Mouse (Mus musculus) erythroblast, embryonic 14.5 days (primary cell): Measurements from ENCODE around the gene Tlr4.

Source experiments
- GATA1 ChIP-seq: IDR thresholded peaks from 2 replicates; pipeline ENCODE4 v1.6.1; 2012; ENCODE audit warnings: low read length, inconsistent platforms, mixed read lengths
- TAL1 ChIP-seq: IDR thresholded peaks from 3 replicates; pipeline ENCODE4 v1.6.1; 2012; ENCODE audit warnings: low read length, inconsistent platforms, mixed read lengths

- no peak for TF ChIP-seq TAL1
- TF ChIP-seq GATA1: no peak
Measured at GRCm38 (mm10) chr4:66828686-66829085, 1.3 kb downstream of the Tlr4 start.
